Mouse (Mus musculus) layer of hippocampus, adult 11-12 months (tissue): ENCODE results near the gene Gm38394.
"Not testable (repeated sequence)": the region's sequence is repeated elsewhere in the genome, so short reads cannot be mapped to it uniquely, and the experiment has no call there.

Source experiments
- DNase-seq: peaks from one replicate; pipeline ENCODE4 v3.0.0; 2022; ENCODE audit warnings: low spot score

Gene Gm38394

GRCm38 (mm10) chr1:133661203-133661933, at the start of gene Gm38394:
Gene Gm38394 (minus strand): TSS chr1:133661318.
- peak; percentile 95 for DNase-seq

- no peak for DNase-seq
These were observed 49.8 kb upstream of the Gm38394 start for GRCm38 (mm10) chr1:133710895-133711294.

- no peak for DNase-seq
These were observed 48.2 kb upstream of the Gm38394 start for GRCm38 (mm10) chr1:133709292-133709691.

GRCm38 (mm10) chr1:133701824-133702223, 40.7 kb upstream of the Gm38394 start:
- peak; percentile 24 for DNase-seq

- no peak for DNase-seq
These were observed 37.0 kb upstream of the Gm38394 start for GRCm38 (mm10) chr1:133697935-133698620.

- no peak for DNase-seq
These were observed 34.8 kb upstream of the Gm38394 start for GRCm38 (mm10) chr1:133695901-133696300.

- no peak for DNase-seq
These were observed 33.8 kb upstream of the Gm38394 start for GRCm38 (mm10) chr1:133694876-133695275.

GRCm38 (mm10) chr1:133694301-133694700, 33.2 kb upstream of the Gm38394 start:
- no peak for DNase-seq

GRCm38 (mm10) chr1:133693536-133694114, 32.5 kb upstream of the Gm38394 start:
- DNase-seq: no peak

- no peak for DNase-seq
These were observed 31.1 kb upstream of the Gm38394 start for GRCm38 (mm10) chr1:133692195-133692594.

- DNase-seq: no peak
These were observed 29.9 kb upstream of the Gm38394 start for GRCm38 (mm10) chr1:133691046-133691445.

GRCm38 (mm10) chr1:133689897-133690296, 28.8 kb upstream of the Gm38394 start, which contains the start of gene Lax1:
Gene Lax1 (minus strand): TSS chr1:133690108.
- DNase-seq: no peak

- DNase-seq: no peak
These were observed 27.2 kb upstream of the Gm38394 start for GRCm38 (mm10) chr1:133688301-133688700.

- peak; percentile 23 for DNase-seq
These were observed 24.8 kb upstream of the Gm38394 start for GRCm38 (mm10) chr1:133685749-133686519.

GRCm38 (mm10) chr1:133671801-133672200, 10.7 kb upstream of the Gm38394 start:
- DNase-seq: no peak

GRCm38 (mm10) chr1:133671266-133671665, 10.1 kb upstream of the Gm38394 start:
- DNase-seq: no peak

GRCm38 (mm10) chr1:133670776-133671175, 9.7 kb upstream of the Gm38394 start:
- DNase-seq: no peak

- no peak for DNase-seq
These were observed 9.1 kb upstream of the Gm38394 start for GRCm38 (mm10) chr1:133670190-133670589.

- DNase-seq: no peak
These were observed 7.5 kb upstream of the Gm38394 start for GRCm38 (mm10) chr1:133668618-133669017.

- no peak for DNase-seq
These were observed 6.6 kb upstream of the Gm38394 start for GRCm38 (mm10) chr1:133667721-133668120.

- not testable (repeated sequence) for DNase-seq
These were observed 4.6 kb upstream of the Gm38394 start for GRCm38 (mm10) chr1:133665713-133666112.
